Mouse (Mus musculus) mature B cell (primary cell): ENCODE results near the gene C87436.

Source experiments
- in situ Hi-C: fragments of 300-500 bp; cut with MboI; formaldehyde crosslinking; loops from 2 replicates; pipeline ENCODE4 v1.14.3; 2019

C87436 gene

GRCm38 (mm10) chr6:86426358-86426757 is 11.8 kb upstream of the C87436 start, which contains the start of gene Gm44790:
TSS of gene Gm44790 (plus strand) at chr6:86426658.
- in situ Hi-C loops, result loop anchor here (25.0 kb wide), 1 partner anchor 261 kb away; the partner anchor contains the start of gene Snrnp27

DNA sequence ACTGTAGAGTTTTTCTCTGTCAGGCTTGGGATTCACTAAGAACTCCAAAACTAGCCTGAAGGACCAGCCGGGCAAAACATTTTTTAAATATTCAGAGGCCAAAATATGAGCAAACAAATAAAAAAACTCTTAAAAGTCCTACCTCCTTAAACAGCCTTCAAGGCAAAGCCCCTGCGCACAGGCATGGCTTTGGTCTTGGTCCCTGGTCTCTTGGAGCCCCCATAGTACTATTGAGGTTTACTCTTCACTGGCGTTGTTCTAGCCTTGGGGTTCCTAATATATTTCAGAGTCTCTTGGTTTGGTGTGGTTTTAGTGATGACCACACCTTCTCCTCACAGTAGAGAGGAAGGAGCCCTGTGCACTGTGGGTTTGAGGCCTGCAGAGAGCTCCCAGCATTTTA is 6.6 kb upstream of the C87436 start:
- in situ Hi-C loops, result loop anchor here (25.0 kb wide), 1 partner anchor 256 kb away; the partner anchor contains the start of gene Snrnp27

DNA sequence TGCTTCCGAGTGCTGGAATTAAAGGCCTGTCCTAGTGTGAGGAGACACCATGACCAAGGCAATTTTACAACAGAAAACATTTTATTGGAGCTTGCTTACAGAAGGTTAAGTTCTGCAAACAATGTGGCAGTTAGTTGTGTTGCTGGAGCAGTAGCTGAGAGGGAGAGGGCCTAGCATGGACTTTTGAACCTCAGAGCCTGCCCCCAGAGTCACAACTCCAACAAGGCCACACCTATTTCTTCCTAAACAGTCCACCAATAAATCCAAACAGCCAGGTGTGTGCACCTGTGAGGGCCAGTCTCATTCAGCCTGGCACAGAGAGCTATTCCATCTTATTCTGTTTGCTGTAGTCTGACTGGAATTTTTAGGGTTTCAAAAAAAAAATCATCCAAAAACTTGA is 4.5 kb upstream of the C87436 start:
- in situ Hi-C loops, result loop anchor here (25.0 kb wide), 1 partner anchor 254 kb away; the partner anchor contains the start of gene Snrnp27

DNA sequence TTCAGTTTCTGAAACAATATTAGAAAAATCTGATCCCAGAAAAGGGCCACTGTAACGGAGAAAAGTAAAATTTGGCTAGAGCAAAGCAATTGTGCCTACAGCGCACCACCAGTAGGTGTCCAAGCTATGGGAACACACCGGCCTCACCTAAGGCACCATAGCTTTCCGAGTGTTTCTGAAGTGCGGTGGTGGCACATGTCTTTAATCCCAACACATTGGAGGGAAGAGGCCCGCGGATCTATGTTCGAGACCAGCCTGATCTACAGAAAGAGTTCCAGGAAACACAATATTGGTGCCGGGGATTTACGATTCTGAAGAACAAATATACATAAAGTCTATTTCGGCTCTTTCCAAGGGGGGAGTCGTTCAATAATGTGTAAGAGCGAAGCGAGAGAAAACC is 463 bp upstream of the C87436 start:
- in situ Hi-C loops, result loop anchor here (25.0 kb wide), 1 partner anchor 250 kb away; the partner anchor contains the start of gene Snrnp27

DNA sequence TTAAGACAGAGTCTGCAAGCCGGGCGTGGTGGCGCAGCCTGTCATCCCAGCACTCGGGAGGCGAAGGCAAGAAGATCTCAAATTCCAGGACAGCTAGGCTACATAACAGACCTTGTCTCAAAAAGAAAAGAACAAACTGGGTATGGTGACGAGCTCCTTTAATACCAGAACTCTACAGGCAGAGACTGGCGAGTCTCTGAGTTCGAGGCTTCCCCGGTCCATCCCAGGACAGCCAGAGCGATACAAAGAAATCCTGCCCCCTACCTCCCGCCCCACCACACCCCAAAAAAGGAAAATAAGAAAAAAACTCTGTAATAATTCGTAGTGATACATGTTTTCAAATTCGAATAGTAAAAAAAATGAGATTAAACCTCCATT is 934 bp downstream of the C87436 start:
- in situ Hi-C loops, result loop anchor here (25.0 kb wide), 1 partner anchor 248 kb away; the partner anchor contains the start of gene Snrnp27

GRCm38 (mm10) chr6:86439531-86439930 is 1.4 kb downstream of the C87436 start:
- in situ Hi-C loops, result loop anchor here (25.0 kb wide), 1 partner anchor 248 kb away; the partner anchor contains the start of gene Snrnp27

GRCm38 (mm10) chr6:86441571-86441970 is 3.4 kb downstream of the C87436 start:
- in situ Hi-C loops, result loop anchor here (25.0 kb wide), 1 partner anchor 246 kb away; the partner anchor contains the start of gene Snrnp27

- in situ Hi-C loops, result loop anchor here (25.0 kb wide), 1 partner anchor 242 kb away; the partner anchor contains the start of gene Snrnp27
These were observed 7.4 kb downstream of the C87436 start for GRCm38 (mm10) chr6:86445551-86445950.

DNA sequence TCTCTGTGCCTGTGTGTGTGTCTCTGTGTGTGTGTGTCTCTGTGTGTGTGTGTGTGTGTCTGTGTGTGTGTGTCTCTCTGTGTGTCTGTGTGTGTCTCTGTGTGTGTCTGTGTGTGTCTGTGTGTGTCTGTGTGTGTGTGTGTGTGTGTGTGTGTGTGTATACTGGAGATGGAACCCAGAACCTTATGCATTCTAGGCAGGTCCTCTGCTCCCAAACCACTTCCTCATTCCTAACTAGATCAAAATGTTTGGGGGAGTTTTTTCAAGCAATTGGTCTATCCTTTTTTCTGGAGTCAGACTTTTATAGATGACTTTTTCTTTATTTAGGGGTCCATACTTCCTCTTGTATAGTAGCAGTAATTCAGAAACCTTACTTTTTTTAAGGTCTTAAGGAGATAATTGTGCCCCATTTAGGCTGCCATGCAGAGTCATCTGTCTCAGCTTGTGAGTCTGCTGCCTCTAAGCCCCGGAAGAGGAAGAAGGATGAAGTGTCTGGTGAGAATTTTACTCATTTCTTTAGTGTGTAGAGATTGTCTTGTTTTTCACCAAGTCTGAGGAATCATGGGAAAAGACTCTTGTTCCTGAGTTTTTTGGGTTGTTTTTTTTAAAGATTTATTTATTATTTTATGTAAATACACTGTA is 8.9 kb downstream of the C87436 start:
- in situ Hi-C loops, result loop anchor here (25.0 kb wide), 1 partner anchor 240 kb away; the partner anchor contains the start of gene Snrnp27

DNA sequence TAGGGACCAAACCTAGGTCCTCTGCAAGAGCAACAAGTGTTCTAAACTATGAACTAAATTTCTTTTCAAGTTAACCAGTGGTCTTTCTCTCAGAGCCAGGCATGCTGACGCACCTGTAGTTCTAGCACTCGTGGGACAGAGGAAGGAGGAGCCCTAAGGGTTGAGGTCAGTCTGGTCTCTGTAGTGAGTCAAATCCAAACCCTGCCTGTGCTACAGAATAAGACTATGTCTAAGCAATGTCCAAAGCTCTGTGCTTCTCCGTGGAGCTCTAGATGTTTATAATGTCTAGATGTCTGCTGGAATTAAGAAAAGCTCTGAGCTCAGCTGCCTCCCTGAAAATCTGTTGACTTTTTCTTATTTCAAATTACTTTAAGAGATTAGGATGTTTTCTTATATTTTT is 18.6 kb downstream of the C87436 start:
- in situ Hi-C loops, result no loop called here

DNA sequence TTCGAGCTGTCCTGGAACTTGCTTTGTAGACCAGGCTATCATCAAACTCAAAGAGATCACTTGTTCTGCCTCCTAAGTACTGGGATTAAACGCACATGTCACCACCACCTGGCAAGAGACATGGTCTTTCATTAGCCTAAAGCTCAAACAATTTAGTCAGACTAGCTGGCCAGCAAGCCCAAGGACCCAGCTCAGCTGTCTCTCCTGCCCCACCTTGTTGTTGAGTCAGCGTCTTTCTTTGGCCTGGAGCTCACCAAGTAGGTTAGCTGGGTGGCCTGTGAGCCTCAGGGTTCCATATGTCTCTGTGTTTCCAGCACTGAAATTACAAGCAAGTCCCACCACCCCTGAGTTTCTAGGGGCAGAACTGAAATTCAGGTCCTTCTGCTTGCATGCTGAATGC is 24.9 kb downstream of the C87436 start:
- in situ Hi-C loops, result no loop called here

GRCm38 (mm10) chr6:86471317-86471716 is 33.1 kb downstream of the C87436 start:
- in situ Hi-C loops, result no loop called here

- in situ Hi-C loops, result no loop called here
These were observed 33.6 kb downstream of the C87436 start for GRCm38 (mm10) chr6:86471760-86472099.

DNA sequence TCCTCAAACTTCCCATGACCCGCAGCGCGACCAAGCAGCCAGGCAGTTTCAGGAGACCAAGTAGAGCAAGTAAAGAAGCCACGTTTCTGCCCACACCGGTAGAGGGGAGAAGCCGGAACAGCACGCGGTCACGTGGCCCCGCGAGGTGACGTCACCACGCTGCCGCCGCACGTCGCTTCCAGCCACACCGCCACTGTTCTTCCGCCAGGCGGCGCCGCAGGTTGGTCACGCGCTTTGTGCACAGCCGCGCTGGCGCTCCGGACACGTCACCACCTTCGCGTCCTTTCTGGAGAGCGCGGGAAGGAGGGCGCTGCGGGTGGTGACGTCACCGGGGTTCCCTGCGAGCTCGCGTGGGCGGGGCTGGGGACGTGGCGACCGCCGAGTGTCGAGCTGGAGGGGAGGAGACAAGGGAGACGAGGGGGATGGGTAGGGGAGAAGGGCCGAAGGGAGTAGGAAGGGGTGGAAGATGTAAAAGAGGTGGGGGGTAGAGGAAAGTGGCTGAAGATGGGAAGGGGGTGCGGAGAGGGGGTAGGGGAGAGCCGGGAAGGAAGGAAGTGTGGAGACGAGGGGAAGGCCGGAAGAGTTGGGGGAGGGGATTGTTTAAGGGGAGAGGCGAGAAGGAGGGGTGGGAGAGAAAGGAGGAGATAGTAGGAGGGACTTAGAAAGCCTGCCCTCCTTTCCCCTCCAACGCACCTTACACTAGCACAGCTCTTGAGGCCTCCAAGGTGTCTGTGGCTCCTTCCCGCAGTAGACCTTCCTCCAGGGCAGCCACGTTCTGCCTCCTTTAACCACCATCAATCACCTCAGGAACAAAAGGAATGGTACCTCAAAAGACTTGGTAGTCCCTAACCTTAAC is 34.2 kb downstream of the C87436 start:
- in situ Hi-C loops, result no loop called here

GRCm38 (mm10) chr6:86473077-86473476 is 34.9 kb downstream of the C87436 start:
- in situ Hi-C loops, result no loop called here

DNA sequence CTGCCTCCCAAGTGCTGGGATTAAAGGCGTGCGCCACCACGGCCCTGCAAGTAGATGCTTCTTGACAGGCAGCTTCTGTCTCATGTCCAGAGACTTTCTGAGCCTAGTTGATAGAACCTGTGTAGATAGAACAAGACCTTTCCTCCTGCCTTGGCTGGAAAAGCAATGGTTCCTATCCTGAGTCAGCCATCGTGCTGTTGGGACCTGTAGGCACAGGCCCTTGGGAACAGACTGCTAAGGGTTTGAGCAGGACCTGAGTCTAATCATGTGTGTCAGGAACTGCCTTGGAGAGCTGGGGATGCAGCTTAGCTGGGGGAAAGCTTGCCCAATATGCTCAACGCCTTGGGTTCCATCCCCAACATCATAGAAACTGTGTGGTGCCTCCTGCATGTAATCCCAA is 35.9 kb downstream of the C87436 start:
- in situ Hi-C loops, result no loop called here

DNA sequence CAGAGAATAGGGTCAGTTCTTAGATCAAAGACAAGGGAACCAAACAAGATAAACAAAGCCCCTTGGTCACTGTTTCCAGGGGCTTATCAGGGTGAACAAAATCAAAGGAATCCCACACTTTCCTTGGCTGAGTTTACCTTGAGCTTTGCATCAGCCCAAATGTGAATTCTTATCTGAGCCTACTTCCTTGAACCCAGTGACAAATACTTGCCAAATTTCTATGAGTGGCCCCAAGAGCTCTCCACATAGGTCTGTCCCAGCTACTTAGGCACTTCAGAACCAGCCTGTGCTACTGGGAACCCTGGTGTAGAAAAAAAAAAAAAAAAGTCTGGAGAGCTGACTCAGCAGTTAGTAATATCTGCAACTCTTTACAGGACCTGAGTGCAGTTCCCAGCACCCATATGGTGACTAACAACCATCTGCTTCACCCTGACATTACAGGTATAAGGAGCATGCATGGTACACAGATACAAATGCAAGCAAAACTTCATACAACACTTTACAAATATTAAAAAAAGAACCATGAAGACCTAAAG is 36.5 kb downstream of the C87436 start:
- in situ Hi-C loops, result no loop called here

DNA sequence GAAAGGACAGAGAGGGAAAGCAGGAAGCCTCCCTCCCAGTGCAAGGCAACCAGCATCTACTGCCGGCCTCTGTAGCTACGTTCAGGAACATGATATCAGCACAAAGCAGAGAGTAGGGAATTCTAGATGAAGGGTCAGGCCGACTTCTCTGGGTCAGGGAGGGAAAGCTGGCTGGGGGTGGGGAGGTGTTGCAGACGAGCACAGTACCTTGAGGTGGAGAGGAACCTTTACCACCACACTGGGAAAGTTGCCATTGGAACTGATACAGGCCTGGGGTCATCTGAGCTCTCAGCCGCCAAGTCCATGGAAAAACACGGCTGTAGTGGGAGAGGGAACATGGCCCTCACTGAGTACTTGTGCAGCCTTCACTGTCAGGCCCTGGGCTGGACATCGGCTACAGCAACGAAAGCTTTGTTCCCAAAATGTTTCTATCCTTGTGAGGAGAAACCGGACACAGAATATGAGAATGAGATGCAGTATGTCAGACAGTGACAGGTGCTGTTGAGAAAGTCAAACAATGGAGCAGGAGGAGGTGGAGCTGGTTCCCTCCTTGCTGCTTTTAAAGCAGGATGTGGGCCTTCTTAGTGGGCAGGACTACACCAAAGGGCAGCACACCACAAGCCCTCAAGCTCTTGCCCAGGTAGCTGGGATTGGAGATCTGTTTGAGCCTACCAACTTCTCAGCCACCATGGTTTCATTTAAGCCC is 37.4 kb downstream of the C87436 start:
- in situ Hi-C loops, result no loop called here

DNA sequence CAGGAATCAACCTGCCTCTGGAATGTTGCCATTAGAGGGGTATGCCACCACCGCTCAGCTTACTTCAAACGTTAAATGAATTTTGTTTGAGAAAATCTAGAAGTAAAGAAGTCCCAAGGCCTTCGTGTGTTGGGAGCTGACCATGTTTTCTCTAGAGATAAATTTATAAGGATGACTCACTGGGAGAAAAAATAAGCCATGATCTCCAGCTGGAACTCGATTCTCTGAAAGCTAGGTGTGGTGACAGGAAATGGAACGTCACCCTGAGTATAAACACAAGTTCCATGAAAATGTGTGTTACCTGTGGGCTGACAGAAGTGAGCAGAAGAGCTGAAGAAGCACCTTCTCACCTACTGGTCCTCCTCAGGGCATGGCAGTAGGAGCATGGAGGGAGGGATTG is 38.8 kb downstream of the C87436 start:
- in situ Hi-C loops, result no loop called here

DNA sequence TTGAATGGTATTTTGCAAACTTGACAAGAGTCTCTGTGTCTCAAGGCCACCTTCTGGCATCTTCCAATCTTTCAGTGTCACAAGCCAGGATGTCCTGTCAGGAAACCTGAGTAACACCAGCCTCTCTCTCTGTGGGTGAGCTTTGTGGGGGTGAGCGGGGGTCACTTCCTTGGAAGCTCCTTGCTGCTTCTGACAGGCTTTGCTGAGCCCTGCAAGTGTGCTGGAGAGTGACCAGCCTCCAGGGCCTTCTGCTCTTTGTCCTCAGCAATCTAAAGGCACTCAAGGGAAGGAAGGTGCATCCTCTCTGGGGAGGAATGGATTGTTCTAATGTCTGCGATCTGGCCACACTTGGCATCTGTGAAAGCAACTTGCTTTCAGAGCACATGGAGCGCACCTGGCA is 41.1 kb downstream of the C87436 start:
- in situ Hi-C loops, result no loop called here

DNA sequence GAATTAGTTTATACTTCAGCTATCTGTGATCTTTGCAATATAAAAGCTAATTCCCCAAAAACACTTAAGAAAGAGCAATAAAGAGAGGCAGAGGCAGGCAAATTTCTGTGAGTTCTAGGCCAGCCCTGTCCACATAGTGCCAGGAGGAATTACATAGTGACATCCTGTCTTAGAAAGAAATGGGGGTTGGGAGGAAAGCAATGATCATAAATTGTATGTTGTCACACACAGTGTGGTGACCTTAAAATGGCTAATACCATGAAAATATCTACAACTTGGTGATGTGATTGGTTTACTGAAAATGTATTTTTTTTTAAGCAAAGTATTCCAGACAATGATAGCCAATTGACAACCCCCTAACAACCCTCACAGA is 41.6 kb downstream of the C87436 start:
- in situ Hi-C loops, result no loop called here
